Mouse (Mus musculus): ENCODE data around the gene Rbfox1.

GRCm38 (mm10) chr16:7036988-7037387 lies 1151.8 kb downstream of the Rbfox1 start:
- TF ChIP-seq POLR2A (IDR thresholded peaks at IDR 0.05; ENCODE audit: control insufficient read depth, extremely low read depth, insufficient read depth, low read length, poor library complexity) (no peak), CTCF (IDR thresholded peaks at IDR 0.05; ENCODE audit: borderline replicate concordance, control insufficient read depth, extremely low read depth, insufficient read depth, low read length, poor library complexity) (no peak)

Data from thymus, adult 2 months (tissue).